Mouse (Mus musculus) MEL (cell line): ENCODE data around the gene Nbeal1. TPM values are rescaled to one million over a fixed set of nuclear protein-coding genes. Genes with fewer than 3 reads are reported as not detected.

ENCODE experiments used
- DNase-seq: peaks from one replicate; pipeline ENCODE4 v3.0.0; 2011; ENCODE audit warnings: low read depth, low spot score
- H3K27ac ChIP-seq: 2 replicates; pipeline ENCODE4 v1.5.1; 2012; ENCODE audit warnings: low read depth, mild to moderate bottlenecking, control low read depth, low read length, moderate library complexity; ENCODE audit not compliant: control insufficient read depth
- H3K27me3 ChIP-seq, 2 experiments: fragments of 150-350 bp in 1 of 2; sonication (generic) in 1 of 2; 2 replicates each; pipeline ENCODE4 v1.6.1; 2012; ENCODE audit warnings: low read length in 2 of 2, mild to moderate bottlenecking in 2 of 2, improper control_type of control experiment in 1 of 2, moderate library complexity in 1 of 2; ENCODE audit not compliant: insufficient read depth in 2 of 2, control insufficient read depth in 1 of 2
- H3K36me3 ChIP-seq, 2 experiments: 2 replicates each; pipeline ENCODE4 v1.6.1; 2012 to 2014; ENCODE audit warnings: low read length in 2 of 2, improper control_type of control experiment in 1 of 2, inconsistent platforms in 1 of 2, mild to moderate bottlenecking in 1 of 2; ENCODE audit not compliant: insufficient read depth in 2 of 2, control insufficient read depth in 1 of 2
- H3K4me1 ChIP-seq, 2 experiments: fragments of 150-350 bp in 1 of 2; sonication (generic) in 1 of 2; 2 replicates each; pipeline ENCODE4 v1.6.1; 2012; ENCODE audit warnings: low read length in 2 of 2, improper control_type of control experiment in 1 of 2, mild to moderate bottlenecking in 1 of 2; ENCODE audit not compliant: insufficient read depth in 2 of 2, control insufficient read depth in 1 of 2
- H3K4me3 ChIP-seq, 2 experiments: fragments of 150-350 bp in 1 of 2; sonication (generic) in 1 of 2; 2 replicates each; pipeline ENCODE4 v1.5.1; 2012; ENCODE audit warnings: low read depth in 2 of 2, low read length in 2 of 2, mild to moderate bottlenecking in 2 of 2, moderate library complexity in 2 of 2, control low read depth in 1 of 2, improper control_type of control experiment in 1 of 2; ENCODE audit not compliant: control insufficient read depth in 1 of 2, insufficient read depth in 1 of 2
- H3K79me2 ChIP-seq: 2 replicates; pipeline ENCODE4 v1.6.1; 2012; ENCODE audit warnings: mild to moderate bottlenecking, low read length, moderate library complexity; ENCODE audit not compliant: control insufficient read depth, poor library complexity, insufficient read depth
- H3K9ac ChIP-seq: 2 replicates; pipeline ENCODE4 v1.6.1; 2012; ENCODE audit warnings: low read depth, mild to moderate bottlenecking, control low read depth, low read length, moderate library complexity; ENCODE audit not compliant: control insufficient read depth, poor library complexity, severe bottlenecking
- H3K9me3 ChIP-seq: fragments of 150-350 bp; sonication (generic); replicated peaks from 2 replicates; pipeline ENCODE4 v1.6.1; 2012; ENCODE audit warnings: mild to moderate bottlenecking, low read length, improper control_type of control experiment, moderate library complexity; ENCODE audit not compliant: insufficient read depth
- BHLHE40 ChIP-seq: IDR thresholded peaks from 2 replicates; pipeline ENCODE4 v1.6.1; 2012; ENCODE audit warnings: low read depth, mild to moderate bottlenecking, inconsistent platforms, low read length, improper control_type of control experiment, borderline replicate concordance
- CTCF ChIP-seq, 3 experiments: IDR thresholded peaks in 2 of 3; conservative IDR thresholded peaks in 1 of 3; 2 replicates each; pipeline ENCODE4 v1.5.1; 2011 to 2012; ENCODE audit warnings: low read length in 3 of 3, low read depth in 2 of 3, mild to moderate bottlenecking in 2 of 3, improper control_type of control experiment in 1 of 3, inconsistent platforms in 1 of 3, mixed read lengths in 1 of 3, moderate library complexity in 1 of 3; ENCODE audit not compliant: control insufficient read depth in 1 of 3, insufficient read depth in 1 of 3, poor library complexity in 1 of 3, severe bottlenecking in 1 of 3
- E2F4 ChIP-seq: IDR thresholded peaks from 2 replicates; pipeline ENCODE4 v1.6.1; 2011; ENCODE audit warnings: low read depth, low read length, improper control_type of control experiment, borderline replicate concordance
- ELF1 ChIP-seq: IDR thresholded peaks from 2 replicates; pipeline ENCODE4 v1.6.1; 2014; ENCODE audit warnings: low read depth, mild to moderate bottlenecking, inconsistent platforms, low read length, improper control_type of control experiment, moderate library complexity
- EP300 ChIP-seq, 2 experiments: IDR thresholded peaks; 2 replicates each; pipeline ENCODE4 v1.6.1; 2011; ENCODE audit warnings: improper control_type of control experiment in 2 of 2, low read length in 2 of 2, low read depth in 1 of 2, mild to moderate bottlenecking in 1 of 2
- ETS1 ChIP-seq: IDR thresholded peaks from 2 replicates; pipeline ENCODE4 v1.6.1; 2012; ENCODE audit warnings: low read depth, mild to moderate bottlenecking, inconsistent platforms, low read length, improper control_type of control experiment, moderate library complexity
- GATA1 ChIP-seq: IDR thresholded peaks from 2 replicates; pipeline ENCODE4 v1.6.1; 2011; ENCODE audit warnings: low read depth, low read length, improper control_type of control experiment
- MAFK ChIP-seq: IDR thresholded peaks from 2 replicates; pipeline ENCODE4 v1.6.1; 2011; ENCODE audit warnings: low read depth, mild to moderate bottlenecking, low read length, improper control_type of control experiment, borderline replicate concordance
- MAZ ChIP-seq: IDR thresholded peaks from 2 replicates; pipeline ENCODE4 v1.6.1; 2012; ENCODE audit warnings: low read depth, mild to moderate bottlenecking, inconsistent platforms, low read length, improper control_type of control experiment
- MEF2A ChIP-seq: IDR thresholded peaks from 2 replicates; pipeline ENCODE4 v1.6.1; 2014; ENCODE audit warnings: low read depth, mild to moderate bottlenecking, inconsistent platforms, low read length, improper control_type of control experiment; ENCODE audit not compliant: poor library complexity, insufficient replicate concordance, severe bottlenecking; ENCODE audit errors: extremely low read depth
- MXI1 ChIP-seq: IDR thresholded peaks from 2 replicates; pipeline ENCODE4 v1.6.1; 2011; ENCODE audit warnings: mild to moderate bottlenecking, low read depth, low read length, improper control_type of control experiment
- POLR2A ChIP-seq, 2 experiments: IDR thresholded peaks; 2 replicates each; pipeline ENCODE4 v1.6.1; 2011 to 2012; ENCODE audit warnings: low read length in 2 of 2, mild to moderate bottlenecking in 2 of 2, control low read depth in 1 of 2, improper control_type of control experiment in 1 of 2, low read depth in 1 of 2, moderate library complexity in 1 of 2; ENCODE audit not compliant: control insufficient read depth in 1 of 2, insufficient read depth in 1 of 2, poor library complexity in 1 of 2
- POLR2AphosphoS2 ChIP-seq: IDR thresholded peaks from 2 replicates; pipeline ENCODE4 v1.6.1; 2011; ENCODE audit warnings: low read length, improper control_type of control experiment
- RAD21 ChIP-seq: IDR thresholded peaks from 2 replicates; pipeline ENCODE4 v1.6.1; 2011; ENCODE audit warnings: mild to moderate bottlenecking, low read depth, low read length, improper control_type of control experiment
- RCOR1 ChIP-seq: IDR thresholded peaks from 2 replicates; pipeline ENCODE4 v1.6.1; 2012; ENCODE audit warnings: low read depth, mild to moderate bottlenecking, inconsistent platforms, low read length, improper control_type of control experiment
- SIN3A ChIP-seq: IDR thresholded peaks from 2 replicates; pipeline ENCODE4 v1.6.1; 2012; ENCODE audit warnings: low read length, improper control_type of control experiment, inconsistent platforms
- SMC3 ChIP-seq: IDR thresholded peaks from 2 replicates; pipeline ENCODE4 v1.6.1; 2011; ENCODE audit warnings: low read depth, low read length, improper control_type of control experiment
- TAL1 ChIP-seq: IDR thresholded peaks from 2 replicates; pipeline ENCODE4 v1.6.1; 2012; ENCODE audit warnings: mild to moderate bottlenecking, inconsistent platforms, low read length, moderate library complexity, mixed read lengths
- TBP ChIP-seq: IDR thresholded peaks from 2 replicates; pipeline ENCODE4 v1.8.0; 2011; ENCODE audit warnings: low read depth, low read length, improper control_type of control experiment
- TCF12 ChIP-seq: IDR thresholded peaks from 2 replicates; pipeline ENCODE4 v1.6.1; 2014; ENCODE audit warnings: low read depth, mild to moderate bottlenecking, inconsistent platforms, low read length, improper control_type of control experiment, moderate library complexity
- UBTF ChIP-seq: IDR thresholded peaks from 2 replicates; pipeline ENCODE4 v1.6.1; 2012; ENCODE audit warnings: low read depth, mild to moderate bottlenecking, inconsistent platforms, low read length, improper control_type of control experiment, moderate library complexity, borderline replicate concordance; ENCODE audit not compliant: insufficient read depth
- ZKSCAN1 ChIP-seq: IDR thresholded peaks from 2 replicates; pipeline ENCODE4 v1.6.1; 2012; ENCODE audit warnings: low read depth, mild to moderate bottlenecking, inconsistent platforms, low read length, improper control_type of control experiment, moderate library complexity
- ZNF384 ChIP-seq: IDR thresholded peaks from 2 replicates; pipeline ENCODE4 v1.6.1; 2012; ENCODE audit warnings: low read depth, mild to moderate bottlenecking, inconsistent platforms, low read length, improper control_type of control experiment
- polyA plus RNA-seq, 2 experiments: library from polyadenylated mRNA; stranded (reverse) in 1 of 2; unstranded in 1 of 2; fragments of >175 nt in 1 of 2; fragments of >200 nt in 1 of 2; gene quantifications; 2 replicates each; pipeline versions ENCODE4 v1.2.1 to v1.2.4; 2012; ENCODE audit warnings: low replicate concordance in 2 of 2, low read depth in 1 of 2; ENCODE audit not compliant: insufficient read length in 2 of 2, insufficient read depth in 1 of 2, missing spikeins in 1 of 2
- total RNA-seq: library from RNA; depleted of rRNA; stranded (reverse); fragments of 300-350 nt; gene quantifications from 2 replicates; pipeline ENCODE4 v1.2.3, GENCODE M21; 2012

Gene Nbeal1
- total and polyA plus RNA-seq, 3 experiments: 1.5 to 2.0 TPM; not detected in 1

GRCm38 (mm10) chr1:60268113-60268512, 87.7 kb downstream of the Nbeal1 start:
- Histone ChIP-seq H3K27ac (no peak overlapping the region), H3K9ac (no peak overlapping the region), H3K27me3 (no peaks in the 10 kb centered on the region), H3K9me3 (no peaks in the 10 kb centered on the region), H3K4me3 (no peak overlapping the region), H3K36me3 (peaks cover 0 to 13% of the 10 kb centered on the region in 2 experiments; a peak in 2 of 4 replicates), H3K79me2 (no peaks in the 10 kb centered on the region), H3K4me1 (peaks cover 4 to 10% of the 10 kb centered on the region in 2 experiments; a peak in 3 of 4 replicates)
- DNase-seq: peak; percentile 31
- TF ChIP-seq UBTF (no peak), ELF1 (no peak), GATA1 (peak; percentile 68), TCF12 (peak; percentile 59; the same call in 1 of the 2 replicates), ZNF384 (peak; percentile 81), MAFK (peak; percentile 68; the same call in 1 of the 2 replicates), RAD21 (no peak), TAL1 (peak; percentile 10; the same call in 1 of the 2 replicates), ETS1 (peak; percentile 52; the same call in 1 of the 2 replicates), E2F4 (no peak), MEF2A (no peak), EP300 (IDR thresholded peaks at IDR 0.05; ENCODE audit: low read depth in 1 of 2, low read length in 2 of 2) (peak; percentile 71), RCOR1 (0 out of 2 replicates have a peak, but pooled peaks have one; percentile 16)

GRCm38 (mm10) chr1:60269314-60269713, 88.9 kb downstream of the Nbeal1 start:
- H3K9ac ChIP-seq: no peak overlapping the region
- no peaks in the 10 kb centered on the region for H3K79me2 ChIP-seq
- H3K27ac ChIP-seq: no peak overlapping the region
- H3K9me3 ChIP-seq: no peaks in the 10 kb centered on the region
- H3K36me3 ChIP-seq: peaks cover 0 to 13% of the 10 kb centered on the region in 2 experiments; a peak in 2 of 4 replicates
- H3K4me1 ChIP-seq: peaks cover 4 to 10% of the 10 kb centered on the region in 2 experiments; a peak in 3 of 4 replicates
- TF ChIP-seq EP300 (IDR thresholded peaks at IDR 0.05; ENCODE audit: low read depth in 1 of 2, low read length in 2 of 2) (no peak), TBP (no peak), MXI1 (no peak), TCF12 (no peak), POLR2AphosphoS2 (no peak), CTCF (IDR thresholded peaks at IDR 0.05 in 2 of 3, conservative IDR thresholded peaks at IDR 0.05 in 1 of 3; ENCODE audit: control insufficient read depth in 1 of 3, insufficient read depth in 1 of 3, low read depth in 2 of 3, low read length in 3 of 3, poor library complexity in 1 of 3, severe bottlenecking in 1 of 3) (no peak), SMC3 (no peak), MAFK (no peak), MEF2A (no peak), SIN3A (no peak), MAZ (no peak), ZKSCAN1 (no peak), POLR2A (IDR thresholded peaks at IDR 0.05; ENCODE audit: control insufficient read depth in 1 of 2, insufficient read depth in 1 of 2, low read depth in 1 of 2, low read length in 2 of 2, poor library complexity in 1 of 2) (no peak), BHLHE40 (no peak)
- H3K27me3 ChIP-seq: no peaks in the 10 kb centered on the region
- DNase-seq: no peak
- H3K4me3 ChIP-seq: no peak overlapping the region
